ENCODE assay signal across 9 mouse cellular contexts in genomic region chr13:69252335-69252734, GRCm38 (mm10).
DNase-seq lines count a peak whose midpoint lies in the region; ATAC-seq and TF ChIP-seq lines count a peak whose summit lies in the region.
"Had no signal": no experiment of that assay in that cellular context is flagged by ENCODE, and none has a peak within 500 bp of the region (broad histone marks: within the 10 kb centered on the region; RNA-seq: fewer than 3 reads in every experiment).

No protein-coding gene starts in this region.

- H3K27me3 ChIP-seq in kidney, embryonic 16.5 days (ENCODE audit: insufficient read depth, low read length) = no peaks in the 10 kb centered on the region
- H3K27me3 ChIP-seq in embryonic facial prominence, embryonic 13.5 days = no peaks in the 10 kb centered on the region
- H3K27me3 ChIP-seq in hindbrain, postnatal 0 days (ENCODE audit: insufficient read depth, low read length) = no peaks in the 10 kb centered on the region

- no peak overlapping the region for H3K4me2 ChIP-seq in kidney, embryonic 16.5 days (replicated peaks; ENCODE audit: low read depth, low read length)
- no peak overlapping the region for H3K4me2 ChIP-seq in embryonic facial prominence, embryonic 13.5 days
- 0 out of 2 replicates have a peak overlapping the region, but pooled peaks have one; percentile 6 for H3K4me2 ChIP-seq in hindbrain, postnatal 0 days (ENCODE audit: low read depth, low read length)

- H3K36me3 ChIP-seq in kidney, embryonic 16.5 days (ENCODE audit: insufficient read depth, low read length) = no peaks in the 10 kb centered on the region
- no peaks in the 10 kb centered on the region for H3K36me3 ChIP-seq in embryonic facial prominence, embryonic 13.5 days
- no peaks in the 10 kb centered on the region for H3K36me3 ChIP-seq in hindbrain, postnatal 0 days (ENCODE audit: insufficient read depth, low read length)

- no peak overlapping the region for H3K27ac ChIP-seq in kidney, embryonic 16.5 days (ENCODE audit: low read length)
- no peak overlapping the region for H3K27ac ChIP-seq in embryonic facial prominence, embryonic 13.5 days
- no peak overlapping the region for H3K27ac ChIP-seq in hindbrain, postnatal 0 days

- H3K9me3 ChIP-seq in kidney, embryonic 16.5 days (ENCODE audit: low read length) = peaks cover 5% of the 10 kb centered on the region
- peaks cover 16% of the 10 kb centered on the region; the same call in 1 of the 2 replicates for H3K9me3 ChIP-seq in embryonic facial prominence, embryonic 13.5 days
- 0 out of 2 replicates have a peak, but pooled peaks cover 2% of the 10 kb centered on the region for H3K9me3 ChIP-seq in hindbrain, postnatal 0 days (ENCODE audit: low read length)

- no peak overlapping the region for H3K4me3 ChIP-seq in kidney, embryonic 16.5 days (ENCODE audit: low read length)
- no peak overlapping the region for H3K4me3 ChIP-seq in embryonic facial prominence, embryonic 13.5 days
- H3K4me3 ChIP-seq in hindbrain, postnatal 0 days (ENCODE audit: low read length) = no peak overlapping the region
- H3K4me3 ChIP-seq: myocyte had no signal

- 53% methylated on average over 10 of the region's 10 CpGs for WGBS in kidney, embryonic 16.5 days
- WGBS in embryonic facial prominence, embryonic 13.5 days = 69% methylated on average over 10 of the region's 10 CpGs
- 33% methylated on average over 10 of the region's 10 CpGs for WGBS in hindbrain, postnatal 0 days

- ATAC-seq in kidney, embryonic 16.5 days (ENCODE audit: low FRiP score, low TSS enrichment) = peak; percentile 28; the same call in 1 of the 2 replicates
- ATAC-seq in embryonic facial prominence, embryonic 13.5 days (ENCODE audit: insufficient number of reproducible peaks, insufficient read depth, low FRiP score, low TSS enrichment, low read depth) = peak; percentile 61
- ATAC-seq in hindbrain, postnatal 0 days = peak; percentile 90
- no peak for ATAC-seq in megakaryocyte, adult 5-6 weeks (ENCODE audit: poor library complexity, severe bottlenecking)

- DNase-seq in kidney, postnatal 25 days = no peak
- DNase-seq in Muller cell, postnatal 12 days (ENCODE audit: inconsistent ontology term) = peak; percentile 33
- peak; percentile 84 for DNase-seq in hindbrain, postnatal 0 days (ENCODE audit: low spot score)
- no peak for DNase-seq in cerebellum, adult 11-12 months
- DNase-seq: kidney, adult 8-10 months had no signal

- no peak for TF ChIP-seq CTCF in hindbrain, postnatal 0 days (IDR thresholded peaks at IDR 0.05; ENCODE audit: low read depth)

- 0 out of 2 replicates have a peak, but pooled peaks cover 8% of the 10 kb centered on the region for H3K4me1 ChIP-seq in kidney, embryonic 16.5 days (ENCODE audit: insufficient read depth, low read length)
- no peaks in the 10 kb centered on the region; the same call in 1 of the 2 replicates for H3K4me1 ChIP-seq in embryonic facial prominence, embryonic 13.5 days
- 0 out of 2 replicates have a peak, but pooled peaks cover 2% of the 10 kb centered on the region for H3K4me1 ChIP-seq in hindbrain, postnatal 0 days (ENCODE audit: insufficient read depth, low read length)

- H3K9ac ChIP-seq in kidney, embryonic 16.5 days (replicated peaks; ENCODE audit: low read length) = no peak overlapping the region
- H3K9ac ChIP-seq in embryonic facial prominence, embryonic 13.5 days = no peak overlapping the region
- H3K9ac ChIP-seq in hindbrain, postnatal 0 days (replicated peaks; ENCODE audit: low read length) = no peak overlapping the region

Comparison
In these comparisons a context has a peak if more than half of its experiments do, and no peak if none do; other contexts are left out.
1. DNase-seq: peak in Muller cell, postnatal 12 days (single experiment) and hindbrain, postnatal 0 days (single experiment); none in kidney, postnatal 25 days (0 of 2) and cerebellum, adult 11-12 months (single experiment).